Mouse (Mus musculus): ENCODE measurements around the gene Lhx5. TPM values are rescaled to one million over a fixed set of nuclear protein-coding genes. Genes with fewer than 3 reads are reported as not detected.

Gene Lhx5
- total and polyA plus RNA-seq, 3 experiments, result not detected

- no peak overlapping the region for H3K27ac ChIP-seq (ENCODE audit: insufficient read depth, low read depth)
- peaks cover 13% of the 10 kb centered on the region for H3K9me3 ChIP-seq (replicated peaks; ENCODE audit: low read length)
- no peaks in the 10 kb centered on the region for H3K36me3 ChIP-seq (replicated peaks in 1 of 2; ENCODE audit: control insufficient read depth in 1 of 2, insufficient read depth in 1 of 2, low read length in 1 of 2)
- dilution Hi-C loops (cut with MboI; ENCODE audit: extremely low pct_ligation_motif_present, extremely low pct_unique_long_range_greater_than_20kb, low sequenced_read_pairs), result no loop called here
- peak overlapping the region in 1 of 3 experiments; percentile 36 for H3K4me3 ChIP-seq (replicated peaks in 1 of 3; ENCODE audit: low read depth in 2 of 3, low read length in 2 of 3, poor library complexity in 1 of 3)
- peak overlapping the region; percentile 94 for H3K4me2 ChIP-seq (ENCODE audit: insufficient read depth, low read depth, poor library complexity, severe bottlenecking)
- DNase-seq (ENCODE audit: extremely low read depth), result peak; percentile 56
- peaks cover 81% of the 10 kb centered on the region for H3K27me3 ChIP-seq (replicated peaks)
- H3K4me1 ChIP-seq (ENCODE audit: control insufficient read depth in 1 of 2, insufficient read depth in 2 of 2), result peaks cover 10 to 16% of the 10 kb centered on the region in 2 experiments
- no peaks in the 10 kb centered on the region for H3K79me2 ChIP-seq (replicated peaks; ENCODE audit: control insufficient read depth, extremely low read depth, insufficient read depth, poor library complexity, severe bottlenecking)
- in situ Hi-C loops (cut with MboI; ENCODE audit: low pct_ligation_motif_present, low pct_unique_long_range_greater_than_20kb, low sequenced_read_pairs), result loop anchor here (25.0 kb wide), 1 partner anchor 97 kb away; no protein-coding TSS in a partner anchor
- TF ChIP-seq POLR2AphosphoS2 (IDR thresholded peaks at IDR 0.05; ENCODE audit: low read depth, low read length), result no peak
- 0 out of 2 replicates have a peak, but pooled peaks have one; percentile 15 for TF ChIP-seq MAFK (IDR thresholded peaks at IDR 0.05; ENCODE audit: insufficient replicate concordance, low read length)
- TF ChIP-seq NRF1 (IDR thresholded peaks at IDR 0.05; ENCODE audit: low read depth, low read length), result peak; percentile 61
- TF ChIP-seq NELFE (IDR thresholded peaks at IDR 0.05; ENCODE audit: low read depth, low read length), result no peak
- H3K9ac ChIP-seq (ENCODE audit: insufficient read depth, low read depth), result no peak overlapping the region
Measured at GRCm38 (mm10) chr5:120409385-120410378, 21.8 kb upstream of the Lhx5 start.

GRCm38 (mm10) chr5:120413436-120413835 is 18.1 kb upstream of the Lhx5 start:
- no peaks in the 10 kb centered on the region for H3K79me2 ChIP-seq (replicated peaks; ENCODE audit: control insufficient read depth, extremely low read depth, insufficient read depth, poor library complexity, severe bottlenecking)
- no peak for TF ChIP-seq ETS1 (conservative IDR thresholded peaks at IDR 0.05; ENCODE audit: low read depth, low read length)
- TF ChIP-seq ZC3H11A (IDR thresholded peaks at IDR 0.05; ENCODE audit: low read depth, low read length), result no peak

DNA sequence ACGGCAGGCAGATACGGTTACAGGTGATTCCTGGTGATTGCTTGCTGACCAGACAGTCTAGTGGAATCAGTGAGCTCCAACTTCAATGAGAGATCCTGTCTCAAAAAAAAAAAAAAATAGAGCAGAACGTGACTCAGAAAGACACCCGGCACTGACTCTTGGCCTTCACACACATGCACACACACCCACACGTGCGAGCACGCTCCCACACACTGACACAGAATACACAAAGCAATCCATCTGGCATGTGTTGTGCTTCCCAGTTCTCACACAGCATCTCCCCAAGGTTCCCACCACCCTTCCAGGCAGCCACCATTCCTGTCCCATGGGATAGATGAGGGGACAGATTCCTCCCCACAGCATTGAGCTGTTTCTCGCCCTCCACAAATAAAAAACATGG is 11.4 kb upstream of the Lhx5 start:
- TF ChIP-seq BHLHE40 (IDR thresholded peaks at IDR 0.05; ENCODE audit: low read depth, low read length), result no peak
- no peak for TF ChIP-seq HCFC1 (IDR thresholded peaks at IDR 0.05; ENCODE audit: low read depth, low read length)
- no peak for TF ChIP-seq CTCF (conservative IDR thresholded peaks at IDR 0.05 in 1 of 2, IDR thresholded peaks at IDR 0.05 in 1 of 2; ENCODE audit: low read depth in 2 of 2, low read length in 2 of 2)
- TF ChIP-seq MEF2A (IDR thresholded peaks at IDR 0.05; ENCODE audit: borderline replicate concordance, low read depth, low read length), result no peak
- no peak for TF ChIP-seq USF2 (conservative IDR thresholded peaks at IDR 0.05; ENCODE audit: low read depth, low read length)
- TF ChIP-seq POLR2AphosphoS2 (IDR thresholded peaks at IDR 0.05; ENCODE audit: low read depth, low read length), result no peak
- TF ChIP-seq ZNF384 (IDR thresholded peaks at IDR 0.05; ENCODE audit: low read depth, low read length), result no peak
- no peak for TF ChIP-seq USF1 (IDR thresholded peaks at IDR 0.05; ENCODE audit: low read depth, low read length)
- no peak for TF ChIP-seq UBTF (IDR thresholded peaks at IDR 0.05; ENCODE audit: low read depth, low read length)
- TF ChIP-seq SIN3A (IDR thresholded peaks at IDR 0.05; ENCODE audit: low read length), result no peak
- TF ChIP-seq MAX (IDR thresholded peaks at IDR 0.05; ENCODE audit: low read length), result no peak
- no peak for TF ChIP-seq GABPA (IDR thresholded peaks at IDR 0.05; ENCODE audit: insufficient replicate concordance, low read depth, low read length)
- dilution Hi-C loops (cut with MboI; ENCODE audit: extremely low pct_ligation_motif_present, extremely low pct_unique_long_range_greater_than_20kb, low sequenced_read_pairs), result no loop called here
- in situ Hi-C loops (cut with MboI; ENCODE audit: low pct_ligation_motif_present, low pct_unique_long_range_greater_than_20kb, low sequenced_read_pairs), result loop anchor here (25.0 kb wide), 1 partner anchor 108 kb away; no protein-coding TSS in a partner anchor
- H3K4me3 ChIP-seq (replicated peaks in 1 of 3; ENCODE audit: low read depth in 2 of 3, low read length in 2 of 3, poor library complexity in 1 of 3), result no peak overlapping the region
- peaks cover 85% of the 10 kb centered on the region for H3K27me3 ChIP-seq (replicated peaks)
- no peak overlapping the region for H3K9ac ChIP-seq (ENCODE audit: insufficient read depth, low read depth)
- no peak overlapping the region for H3K27ac ChIP-seq (ENCODE audit: insufficient read depth, low read depth)
- DNase-seq (ENCODE audit: extremely low read depth), result no peak
- H3K9me3 ChIP-seq (replicated peaks; ENCODE audit: low read length), result no peaks in the 10 kb centered on the region
- H3K4me1 ChIP-seq (ENCODE audit: control insufficient read depth in 1 of 2, insufficient read depth in 2 of 2), result no peaks in the 10 kb centered on the region
- H3K79me2 ChIP-seq (replicated peaks; ENCODE audit: control insufficient read depth, extremely low read depth, insufficient read depth, poor library complexity, severe bottlenecking), result no peaks in the 10 kb centered on the region
- no peaks in the 10 kb centered on the region for H3K36me3 ChIP-seq (replicated peaks in 1 of 2; ENCODE audit: control insufficient read depth in 1 of 2, insufficient read depth in 1 of 2, low read length in 1 of 2)
- H3K4me2 ChIP-seq (ENCODE audit: insufficient read depth, low read depth, poor library complexity, severe bottlenecking), result no peak overlapping the region

More at GRCm38 (mm10) chr5:120413436-120413835, 18.1 kb upstream of the Lhx5 start:
- in situ Hi-C loops (cut with MboI; ENCODE audit: low pct_ligation_motif_present, low pct_unique_long_range_greater_than_20kb, low sequenced_read_pairs) (loop anchor here (25.0 kb wide), 1 partner anchor 101 kb away; no protein-coding TSS in a partner anchor), dilution Hi-C loops (cut with MboI; ENCODE audit: extremely low pct_ligation_motif_present, extremely low pct_unique_long_range_greater_than_20kb, low sequenced_read_pairs) (no loop called here)
- Histone ChIP-seq H3K27ac (ENCODE audit: insufficient read depth, low read depth) (no peak overlapping the region), H3K27me3 (replicated peaks) (peaks cover 92% of the 10 kb centered on the region), H3K4me1 (ENCODE audit: control insufficient read depth in 1 of 2, insufficient read depth in 2 of 2) (peaks cover 10 to 16% of the 10 kb centered on the region in 2 experiments), H3K9ac (ENCODE audit: insufficient read depth, low read depth) (no peak overlapping the region), H3K4me2 (ENCODE audit: insufficient read depth, low read depth, poor library complexity, severe bottlenecking) (no peak overlapping the region), H3K4me3 (replicated peaks in 1 of 3; ENCODE audit: low read depth in 2 of 3, low read length in 2 of 3, poor library complexity in 1 of 3) (no peak overlapping the region), H3K36me3 (replicated peaks in 1 of 2; ENCODE audit: control insufficient read depth in 1 of 2, insufficient read depth in 1 of 2, low read length in 1 of 2) (no peaks in the 10 kb centered on the region), H3K9me3 (replicated peaks; ENCODE audit: low read length) (peaks cover 13% of the 10 kb centered on the region)
- DNase-seq (ENCODE audit: extremely low read depth), result no peak
